Mouse (Mus musculus) embryonic facial prominence, embryonic 12.5 days (tissue): ENCODE data around the gene Ltbp4. TPM values are rescaled to one million over a fixed set of nuclear protein-coding genes. Genes with fewer than 3 reads are reported as not detected.

Experiments used
- ATAC-seq: fragments of 200-750 bp; cut with Nextera tagmentation; 2 replicates; pipeline ENCODE4 v1.8.0; 2017; ENCODE audit not compliant: insufficient number of reproducible peaks, insufficient read depth, low FRiP score, low TSS enrichment
- H3K27ac ChIP-seq: fragments of 300-500 bp; sonication (generic); 2 replicates; pipeline ENCODE4 v1.5.1; 2016; ENCODE audit warnings: mild to moderate bottlenecking
- H3K27me3 ChIP-seq: fragments of 300-500 bp; sonication (generic); 2 replicates; pipeline ENCODE4 v1.6.1; 2016; ENCODE audit warnings: mild to moderate bottlenecking, moderate library complexity
- H3K36me3 ChIP-seq: fragments of 300-500 bp; sonication (generic); 2 replicates; pipeline ENCODE4 v1.6.1; 2016; ENCODE audit warnings: mild to moderate bottlenecking
- H3K4me1 ChIP-seq: fragments of 300-500 bp; sonication (generic); 2 replicates; pipeline ENCODE4 v1.6.1; 2016
- H3K4me2 ChIP-seq: fragments of 300-500 bp; sonication (generic); replicated peaks from 2 replicates; pipeline ENCODE4 v1.6.1; 2016; ENCODE audit warnings: mild to moderate bottlenecking, moderate library complexity
- H3K4me3 ChIP-seq: fragments of 300-500 bp; sonication (generic); 2 replicates; pipeline ENCODE4 v1.5.1; 2016; ENCODE audit warnings: mild to moderate bottlenecking
- H3K9ac ChIP-seq: fragments of 300-500 bp; sonication (generic); 2 replicates; pipeline ENCODE4 v1.6.1; 2016; ENCODE audit warnings: mild to moderate bottlenecking, moderate library complexity
- H3K9me3 ChIP-seq: fragments of 300-500 bp; sonication (generic); 2 replicates; pipeline ENCODE4 v1.6.1; 2016; ENCODE audit warnings: mild to moderate bottlenecking, moderate library complexity
- whole genome bisulfite sequencing: fragments of 180-500 bp; shearing (Covaris S2); methylation state at CpG from one replicate; pipeline ENCODE4 v1.1.7; 2016; 5-methylcytosine and 5-hydroxymethylcytosine counted together
- polyA plus RNA-seq: library from polyadenylated mRNA; unstranded; fragments of >200 nt; fragmentation: Nextera tagmentation; extraction: Ambion mirVana; gene quantifications from 2 replicates; pipeline ENCODE4 v1.2.1, GENCODE M21; 2016

The Ltbp4 gene
- polyA plus RNA-seq, 1 experiment from 2014 or later, result 16.8 TPM

- no peak overlapping the region for H3K4me2 ChIP-seq
- no peaks in the 10 kb centered on the region for H3K27me3 ChIP-seq
- no peak overlapping the region for H3K9ac ChIP-seq
- no peak overlapping the region for H3K27ac ChIP-seq
- no peak overlapping the region for H3K4me3 ChIP-seq
- H3K9me3 ChIP-seq, result peaks cover 6% of the 10 kb centered on the region; the same call in 1 of the 2 replicates
- H3K36me3 ChIP-seq, result no peaks in the 10 kb centered on the region
- WGBS, result 77% methylated on average over 16 of the region's 16 CpGs
- H3K4me1 ChIP-seq, result 0 out of 2 replicates have a peak, but pooled peaks cover 5% of the 10 kb centered on the region
- no peak for ATAC-seq
Observed at GRCm38 (mm10) chr7:27298033-27298610, 39.4 kb downstream of the Ltbp4 start.

- H3K4me2 ChIP-seq, result no peak overlapping the region
- H3K36me3 ChIP-seq, result no peaks in the 10 kb centered on the region
- H3K27me3 ChIP-seq, result no peaks in the 10 kb centered on the region
- H3K4me1 ChIP-seq, result 0 out of 2 replicates have a peak, but pooled peaks cover 10% of the 10 kb centered on the region
- ATAC-seq, result no peak
- H3K27ac ChIP-seq, result no peak overlapping the region
- 91% methylated on average over 4 of the region's 4 CpGs for WGBS
- H3K4me3 ChIP-seq, result no peak overlapping the region
- no peak overlapping the region for H3K9ac ChIP-seq
- peaks cover 6% of the 10 kb centered on the region; the same call in 1 of the 2 replicates for H3K9me3 ChIP-seq
Observed at GRCm38 (mm10) chr7:27296518-27296917, 41.0 kb downstream of the Ltbp4 start.

- no peak for ATAC-seq
- H3K4me1 ChIP-seq, result 0 out of 2 replicates have a peak, but pooled peaks cover 13% of the 10 kb centered on the region
- H3K4me3 ChIP-seq, result no peak overlapping the region
- no peaks in the 10 kb centered on the region for H3K27me3 ChIP-seq
- H3K9ac ChIP-seq, result no peak overlapping the region
- no peak overlapping the region for H3K4me2 ChIP-seq
- peaks cover 6% of the 10 kb centered on the region; the same call in 1 of the 2 replicates for H3K9me3 ChIP-seq
- no peak overlapping the region for H3K27ac ChIP-seq
- H3K36me3 ChIP-seq, result no peaks in the 10 kb centered on the region
- WGBS, result 77% methylated on average over 4 of the region's 4 CpGs
Observed at GRCm38 (mm10) chr7:27295956-27296355, 41.5 kb downstream of the Ltbp4 start.

GRCm38 (mm10) chr7:27291795-27292466, 45.6 kb downstream of the Ltbp4 start:
- Histone ChIP-seq H3K27ac (peak overlapping the region; percentile 48; the same call in 1 of the 2 replicates), H3K4me3 (no peak overlapping the region), H3K9me3 (peaks cover 6% of the 10 kb centered on the region; the same call in 1 of the 2 replicates), H3K27me3 (no peaks in the 10 kb centered on the region), H3K4me2 (no peak overlapping the region), H3K4me1 (0 out of 2 replicates have a peak, but pooled peaks cover 8% of the 10 kb centered on the region), H3K36me3 (no peaks in the 10 kb centered on the region), H3K9ac (no peak overlapping the region)
- 49% methylated on average over 12 of the region's 12 CpGs for WGBS
- no peak for ATAC-seq

GRCm38 (mm10) chr7:27290555-27290954, 46.9 kb downstream of the Ltbp4 start:
- Histone ChIP-seq H3K9ac (no peak overlapping the region), H3K27me3 (no peaks in the 10 kb centered on the region), H3K4me2 (no peak overlapping the region), H3K4me1 (0 out of 2 replicates have a peak, but pooled peaks cover 8% of the 10 kb centered on the region), H3K4me3 (no peak overlapping the region), H3K9me3 (peaks cover 6% of the 10 kb centered on the region; the same call in 1 of the 2 replicates), H3K27ac (0 out of 2 replicates have a peak overlapping the region, but pooled peaks have one; percentile 11), H3K36me3 (no peaks in the 10 kb centered on the region)
- ATAC-seq, result no peak
- 67% methylated on average over 2 of the region's 2 CpGs for WGBS

GRCm38 (mm10) chr7:27288732-27289131, 48.8 kb downstream of the Ltbp4 start:
- WGBS, result 88% methylated on average over 7 of the region's 7 CpGs
- ATAC-seq, result no peak
- peaks cover 8% of the 10 kb centered on the region; the same call in 1 of the 2 replicates for H3K27me3 ChIP-seq
- H3K36me3 ChIP-seq, result no peaks in the 10 kb centered on the region
- 0 out of 2 replicates have a peak, but pooled peaks cover 8% of the 10 kb centered on the region for H3K4me1 ChIP-seq
- H3K9me3 ChIP-seq, result peaks cover 4% of the 10 kb centered on the region; the same call in 1 of the 2 replicates
- no peak overlapping the region for H3K4me3 ChIP-seq
- H3K4me2 ChIP-seq, result no peak overlapping the region
- no peak overlapping the region for H3K27ac ChIP-seq
- H3K9ac ChIP-seq, result no peak overlapping the region

GRCm38 (mm10) chr7:27285698-27286066, 51.8 kb downstream of the Ltbp4 start:
- H3K4me3 ChIP-seq, result no peak overlapping the region
- no peaks in the 10 kb centered on the region; the same call in 1 of the 2 replicates for H3K4me1 ChIP-seq
- no peaks in the 10 kb centered on the region for H3K9me3 ChIP-seq
- H3K9ac ChIP-seq, result no peak overlapping the region; the same call in 1 of the 2 replicates
- 0 out of 2 replicates have a peak, but pooled peaks have one; percentile 70 for ATAC-seq
- H3K36me3 ChIP-seq, result peaks cover 14% of the 10 kb centered on the region
- no peak overlapping the region for H3K27ac ChIP-seq
- H3K4me2 ChIP-seq, result peak overlapping the region; percentile 7
- WGBS, result 8% methylated on average over 8 of the region's 8 CpGs
- peaks cover 8% of the 10 kb centered on the region; the same call in 1 of the 2 replicates for H3K27me3 ChIP-seq

- Histone ChIP-seq H3K9me3 (no peaks in the 10 kb centered on the region), H3K36me3 (peaks cover 18% of the 10 kb centered on the region), H3K4me2 (peak overlapping the region; percentile 7), H3K4me3 (no peak overlapping the region), H3K27me3 (peaks cover 8% of the 10 kb centered on the region; the same call in 1 of the 2 replicates), H3K27ac (no peak overlapping the region), H3K4me1 (no peaks in the 10 kb centered on the region; the same call in 1 of the 2 replicates), H3K9ac (no peak overlapping the region; the same call in 1 of the 2 replicates)
- 0 out of 2 replicates have a peak, but pooled peaks have one; percentile 30 for ATAC-seq
- WGBS, result 2% methylated on average over 28 of the region's 28 CpGs
Observed at GRCm38 (mm10) chr7:27284865-27285697, 52.4 kb downstream of the Ltbp4 start.

- Histone ChIP-seq H3K9ac (no peak overlapping the region), H3K27me3 (peaks cover 8% of the 10 kb centered on the region; the same call in 1 of the 2 replicates), H3K36me3 (peaks cover 44% of the 10 kb centered on the region), H3K4me1 (no peaks in the 10 kb centered on the region; the same call in 1 of the 2 replicates), H3K27ac (no peak overlapping the region), H3K9me3 (no peaks in the 10 kb centered on the region), H3K4me3 (no peak overlapping the region), H3K4me2 (no peak overlapping the region)
- no peak for ATAC-seq
- WGBS, result 59% methylated on average over 4 of the region's 4 CpGs
Observed at GRCm38 (mm10) chr7:27282225-27282624, 55.3 kb downstream of the Ltbp4 start.

- Histone ChIP-seq H3K36me3 (peaks cover 49% of the 10 kb centered on the region), H3K27me3 (peaks cover 8% of the 10 kb centered on the region; the same call in 1 of the 2 replicates), H3K4me1 (no peaks in the 10 kb centered on the region; the same call in 1 of the 2 replicates), H3K9me3 (no peaks in the 10 kb centered on the region), H3K27ac (no peak overlapping the region), H3K4me3 (no peak overlapping the region), H3K9ac (no peak overlapping the region), H3K4me2 (no peak overlapping the region)
- ATAC-seq, result no peak
- WGBS, result 65% methylated on average over 13 of the region's 13 CpGs
Observed at GRCm38 (mm10) chr7:27281717-27282116, 55.8 kb downstream of the Ltbp4 start.

GRCm38 (mm10) chr7:27277191-27277590, 60.3 kb downstream of the Ltbp4 start:
- peaks cover 79% of the 10 kb centered on the region for H3K36me3 ChIP-seq

More at GRCm38 (mm10) chr7:27277191-27277590, 60.3 kb downstream of the Ltbp4 start:
- H3K9me3 ChIP-seq, result no peaks in the 10 kb centered on the region
- H3K9ac ChIP-seq, result no peak overlapping the region
- H3K4me1 ChIP-seq, result no peaks in the 10 kb centered on the region; the same call in 1 of the 2 replicates
- H3K27ac ChIP-seq, result no peak overlapping the region
- 93% methylated on average over 3 of the region's 3 CpGs for WGBS
- H3K4me2 ChIP-seq, result no peak overlapping the region
- no peaks in the 10 kb centered on the region for H3K27me3 ChIP-seq
- no peak for ATAC-seq
- no peak overlapping the region for H3K4me3 ChIP-seq
